Mouse (Mus musculus): ENCODE data around the gene Cep250. TPM values are rescaled to one million over a fixed set of nuclear protein-coding genes. Genes with fewer than 3 reads are reported as not detected.

Gene Cep250
- total RNA-seq (2023; ENCODE audit: inconsistent age) = 58.5 to 67.9 TPM (median 59.6 TPM) in 4 replicates

DNA sequence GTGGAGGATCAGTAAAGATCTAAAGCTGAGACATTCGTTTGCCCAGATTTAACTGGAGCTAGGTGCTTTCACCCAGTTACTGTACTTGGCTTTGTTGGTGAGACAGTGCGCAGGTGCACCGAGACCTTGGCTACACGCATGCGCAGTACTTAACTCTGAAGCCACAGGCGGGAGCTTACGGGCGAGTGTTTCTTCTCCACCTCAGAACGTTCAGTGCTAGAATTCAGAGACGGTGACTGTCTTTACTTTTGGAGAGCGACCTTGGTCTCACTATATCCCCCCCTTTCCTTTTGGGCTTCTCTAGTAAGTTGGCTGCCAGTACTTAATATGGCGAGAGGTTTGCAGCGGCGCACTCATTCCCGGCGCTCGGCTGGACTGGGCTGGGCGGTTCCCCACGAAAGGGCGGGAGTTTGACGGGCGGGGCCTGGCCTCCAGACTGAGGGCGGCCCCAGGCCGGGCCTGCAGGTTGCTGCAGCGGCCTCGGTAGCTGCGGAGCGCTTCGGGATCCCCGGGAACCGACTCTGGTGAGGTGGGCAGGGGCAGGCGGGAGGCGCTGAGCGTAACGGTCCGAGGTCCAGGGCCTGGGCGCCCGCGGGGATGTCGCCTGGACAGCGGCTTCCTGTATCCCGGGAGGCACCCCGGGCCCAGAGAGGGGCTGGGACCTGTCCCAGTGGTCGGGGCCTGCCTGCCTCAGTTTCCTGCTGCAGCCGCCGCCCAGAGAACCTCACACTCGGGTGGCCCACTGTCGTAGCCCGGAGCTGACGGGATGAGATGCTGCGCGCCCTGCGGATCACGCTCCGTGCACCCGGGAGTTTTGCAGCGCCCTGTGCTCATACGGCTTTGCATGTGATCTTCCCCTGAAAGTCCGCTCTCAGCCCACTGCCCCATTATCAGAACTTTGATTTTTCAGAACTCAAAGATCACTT lies at the start of gene Cep250:
TSS of gene Cep250 (plus strand) at position 325 of the 926 bp plus-strand sequence.

GRCm38 (mm10) chr2:155929531-155930442 lies 26.5 kb upstream of the Cep250 start, which contains the start of gene Uqcc1:
Gene Uqcc1, minus strand, starts transcription at chr2:155930310.

DNA sequence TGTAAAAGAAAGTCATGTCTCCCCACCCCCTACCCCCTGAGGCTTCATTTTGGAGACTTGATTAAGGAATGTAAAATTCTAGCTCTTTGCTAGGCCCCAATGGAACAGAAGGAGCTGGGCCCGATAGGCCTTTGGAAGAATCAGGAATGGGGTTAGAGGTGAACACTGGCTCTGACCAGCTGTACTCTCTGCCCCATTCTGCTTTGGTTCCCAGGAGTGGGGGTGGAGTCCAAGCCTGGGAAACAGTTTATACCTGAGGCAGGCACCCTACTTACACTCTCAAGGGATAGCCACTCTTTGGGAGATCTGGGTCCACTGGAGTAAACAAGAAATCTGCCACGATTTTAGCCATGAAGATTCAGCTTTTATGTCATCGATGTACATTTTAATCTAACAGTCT lies 15.6 kb upstream of the Cep250 start, which contains the start of gene Gm15557:
TSS of gene Gm15557 (plus strand) at position 48 of the 400 bp plus-strand sequence.

DNA sequence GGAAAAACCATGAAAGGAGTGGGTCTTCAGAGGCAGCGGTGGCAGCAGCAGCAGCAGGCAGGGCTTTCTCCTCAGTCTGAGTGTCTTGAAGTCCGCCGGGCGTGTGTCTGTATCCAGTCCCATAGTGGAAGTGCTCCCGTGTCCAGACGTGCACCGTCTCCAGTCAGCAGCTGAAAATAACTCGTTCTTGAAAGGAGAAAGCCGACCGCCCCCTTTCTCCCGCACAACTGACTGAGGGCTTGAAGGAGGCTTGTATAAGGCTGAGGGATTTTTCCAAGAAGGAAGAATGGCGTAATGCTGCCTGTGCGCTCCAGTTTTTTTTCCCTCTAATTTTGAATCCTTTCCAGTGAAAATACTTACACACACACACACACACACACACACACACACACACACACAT lies 11.1 kb upstream of the Cep250 start, which contains the start of gene Gdf5:
TSS of gene Gdf5 (minus strand) at position 244 of the 400 bp plus-strand sequence.

GRCm38 (mm10) chr2:156007888-156008532 lies 51.8 kb downstream of the Cep250 start, which contains the start of the genes 6430550D23Rik and Ergic3:
Gene 6430550D23Rik, minus strand, starts transcription at chr2:156007977.
Gene Ergic3, plus strand, starts transcription at chr2:156008045.

Other genes starting within 250 kb of the Cep250 start
- gene Edem2, start 227.0 kb upstream of the Cep250 start, total RNA-seq (2023; ENCODE audit: inconsistent age) = 34.6 to 41.1 TPM (median 37.6 TPM) in 4 replicates
- not detected in 4 replicates for gene Gm17581, start 220.6 kb upstream of the Cep250 start, total RNA-seq (2023; ENCODE audit: inconsistent age)
- not detected in 4 replicates for gene Procr, start 205.3 kb upstream of the Cep250 start, total RNA-seq (2023; ENCODE audit: inconsistent age)
- gene Mmp24, start 181.1 kb upstream of the Cep250 start, total RNA-seq (2023; ENCODE audit: inconsistent age) = not detected in 4 replicates
- 23.6 to 27.8 TPM (median 24.7 TPM) in 4 replicates for gene BC029722, start 137.0 kb upstream of the Cep250 start, total RNA-seq (2023; ENCODE audit: inconsistent age)
- 87.8 to 99.3 TPM (median 93.3 TPM) in 4 replicates for gene Eif6, start 129.5 kb upstream of the Cep250 start, total RNA-seq (2023; ENCODE audit: inconsistent age)
- gene Fam83c, start 121.6 kb upstream of the Cep250 start, total RNA-seq (2023; ENCODE audit: inconsistent age) = 0.15 to 0.33 TPM (median 0.26 TPM) in 3 of 4 replicates, not detected in the other
- gene Uqcc1, start 26.1 kb upstream of the Cep250 start, total RNA-seq (2023; ENCODE audit: inconsistent age) = 27.6 to 43.5 TPM (median 29.5 TPM) in 4 replicates
- gene Gm15557, start 15.7 kb upstream of the Cep250 start, total RNA-seq (2023; ENCODE audit: inconsistent age) = not detected in 4 replicates
- not detected in 4 replicates for gene Gdf5, start 11.1 kb upstream of the Cep250 start, total RNA-seq (2023; ENCODE audit: inconsistent age)
- 1.2 to 4.4 TPM (median 2.7 TPM) in 4 replicates for gene 6430550D23Rik, start 51.5 kb downstream of the Cep250 start, total RNA-seq (2023; ENCODE audit: inconsistent age)
- gene Ergic3, start 51.6 kb downstream of the Cep250 start, total RNA-seq (2023; ENCODE audit: inconsistent age) = 76.6 to 107 TPM (median 94.4 TPM) in 4 replicates
- not detected in 4 replicates for gene Fer1l4, start 96.5 kb downstream of the Cep250 start, total RNA-seq (2023; ENCODE audit: inconsistent age)
- 4.1 to 6.1 TPM (median 5.5 TPM) in 4 replicates for gene Spag4, start 108.7 kb downstream of the Cep250 start, total RNA-seq (2023; ENCODE audit: inconsistent age)
- gene Cpne1, start 155.5 kb downstream of the Cep250 start, total RNA-seq (2023; ENCODE audit: inconsistent age) = 67.7 to 73.9 TPM (median 69.2 TPM) in 4 replicates
- 32.6 to 46.3 TPM (median 39.9 TPM) in 4 replicates for gene Rbm12, start 155.5 kb downstream of the Cep250 start, total RNA-seq (2023; ENCODE audit: inconsistent age)
- 22.4 to 30.4 TPM (median 27.6 TPM) in 4 replicates for gene Gm28036, start 170.6 kb downstream of the Cep250 start, total RNA-seq (2023; ENCODE audit: inconsistent age)
- 64.5 to 98.8 TPM (median 79.6 TPM) in 4 replicates for gene Romo1, start 187.6 kb downstream of the Cep250 start, total RNA-seq (2023; ENCODE audit: inconsistent age)
- 27.9 to 40.3 TPM (median 31.3 TPM) in 4 replicates for gene Nfs1, start 187.7 kb downstream of the Cep250 start, total RNA-seq (2023; ENCODE audit: inconsistent age)
- 1,825 to 2,022 TPM (median 1,985 TPM) in 4 replicates for gene Rbm39, start 223.8 kb downstream of the Cep250 start, total RNA-seq (2023; ENCODE audit: inconsistent age)
- gene Phf20, start 240.0 kb downstream of the Cep250 start, total RNA-seq (2023; ENCODE audit: inconsistent age) = 55.5 to 89.6 TPM (median 69.9 TPM) in 4 replicates